Mouse (Mus musculus): ENCODE results near the gene Gm10310. TPM values are rescaled to one million over a fixed set of nuclear protein-coding genes. Genes with fewer than 3 reads are reported as not detected.
"Not testable (repeated sequence)": the region's sequence is repeated elsewhere in the genome, so short reads cannot be mapped to it uniquely, and the experiment has no call there.

Gm10310 gene
- polyA plus RNA-seq (2016; fragmentation: Nextera tagmentation; extraction: Ambion mirVana), result not detected in 2 replicates

DNA sequence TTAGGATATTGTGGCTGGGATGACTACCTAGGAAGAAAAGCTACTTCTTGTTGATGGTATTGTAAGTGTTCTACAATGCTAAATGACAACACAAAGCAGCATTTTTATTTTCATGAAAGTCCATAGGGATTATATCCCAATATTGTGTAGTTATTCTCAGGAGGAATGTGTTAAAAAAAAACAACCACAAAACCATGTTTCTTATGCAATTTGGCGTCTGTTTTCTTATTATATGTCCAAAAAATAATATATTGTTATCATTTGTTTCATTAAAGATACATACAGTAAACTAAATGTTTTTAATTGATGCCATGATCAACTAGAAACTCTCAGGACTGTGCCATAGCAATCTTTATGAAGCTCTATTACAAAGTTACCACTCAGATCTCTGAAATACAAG is at the start of gene Gm10310:
TSS of gene Gm10310 (minus strand) at position 101 of the 400 bp plus-strand sequence.
- not testable (repeated sequence) for H3K36me3 ChIP-seq (replicated peaks); DNase-seq (ENCODE audit: extremely low spot score, low spot score); H3K27me3 ChIP-seq (ENCODE audit: poor library complexity, severe bottlenecking); H3K4me1 ChIP-seq; H3K27ac ChIP-seq; H3K9me3 ChIP-seq; H3K4me3 ChIP-seq
- no CpG with 5 or more reads among the region's 1 CpGs for WGBS

GRCm38 (mm10) chr10:130030048-130030447 is 45.2 kb upstream of the Gm10310 start, which contains the start of gene Olfr821:
TSS of gene Olfr821 (plus strand) at chr10:130030348.
- H3K9me3 ChIP-seq, result no peaks in the 10 kb centered on the region
- no peak within 1 kb of the TSS for H3K27ac ChIP-seq
- H3K4me1 ChIP-seq, result no peaks in the 10 kb centered on the region
- no peak within 1 kb of the TSS for H3K4me3 ChIP-seq
- no peak for DNase-seq (ENCODE audit: extremely low spot score, low spot score)
- H3K36me3 ChIP-seq (replicated peaks), result no peaks in the 10 kb centered on the region
- no peaks in the 10 kb centered on the region for H3K27me3 ChIP-seq (ENCODE audit: poor library complexity, severe bottlenecking)

DNA sequence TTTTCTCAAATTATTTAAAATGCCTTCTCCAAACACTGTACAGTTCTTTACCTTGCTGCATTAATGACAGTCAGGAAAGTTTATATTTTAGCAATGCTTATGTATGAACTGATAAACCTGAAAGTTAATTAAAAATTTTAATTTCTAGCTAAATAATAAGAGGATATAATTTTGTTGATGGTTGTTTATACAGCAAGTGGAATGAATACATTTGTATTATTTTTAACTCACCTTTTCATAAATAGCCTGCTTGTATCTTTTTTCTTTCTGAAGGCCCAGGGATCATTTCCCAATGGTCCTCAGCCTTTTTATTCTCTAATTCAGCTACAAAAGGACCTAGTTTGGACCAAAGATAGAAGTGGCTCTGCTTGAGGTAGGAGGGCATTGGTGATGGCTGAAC is 27.5 kb upstream of the Gm10310 start, which contains the start of gene Olfr820:
TSS of gene Olfr820 (plus strand) at position 301 of the 400 bp plus-strand sequence.
- Histone ChIP-seq H3K9me3 (no peaks in the 10 kb centered on the region), H3K4me3 (no peak within 1 kb of the TSS), H3K27me3 (ENCODE audit: poor library complexity, severe bottlenecking) (no peaks in the 10 kb centered on the region), H3K4me1 (no peaks in the 10 kb centered on the region), H3K27ac (no peak within 1 kb of the TSS), H3K36me3 (replicated peaks) (no peaks in the 10 kb centered on the region)
- no peak for DNase-seq (ENCODE audit: extremely low spot score, low spot score)

DNA sequence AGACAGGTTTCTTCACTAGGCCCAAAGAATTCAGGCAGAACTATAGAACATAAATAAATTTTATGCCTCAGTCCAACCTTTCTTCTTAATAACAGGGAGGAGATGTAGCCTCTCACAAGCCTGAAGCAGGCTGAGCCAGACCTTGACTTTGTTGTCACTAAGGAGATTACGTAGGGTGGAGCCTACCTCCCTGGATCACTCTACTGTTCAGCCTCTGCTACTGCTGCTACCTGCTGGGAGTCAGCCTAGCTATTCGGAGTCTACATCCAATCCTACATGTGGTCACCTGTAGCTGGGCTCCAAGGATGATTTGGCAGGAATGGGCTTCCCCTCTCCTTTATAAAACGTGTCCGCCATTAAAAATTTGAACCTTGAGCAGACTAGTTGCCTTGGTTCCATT is 20.5 kb upstream of the Gm10310 start:
- not testable (repeated sequence) for H3K27ac ChIP-seq
- H3K9me3 ChIP-seq, result peaks cover 15% of the 10 kb centered on the region; the same call in 1 of the 2 replicates
- 89% methylated on average over 4 of the region's 4 CpGs for WGBS

DNA sequence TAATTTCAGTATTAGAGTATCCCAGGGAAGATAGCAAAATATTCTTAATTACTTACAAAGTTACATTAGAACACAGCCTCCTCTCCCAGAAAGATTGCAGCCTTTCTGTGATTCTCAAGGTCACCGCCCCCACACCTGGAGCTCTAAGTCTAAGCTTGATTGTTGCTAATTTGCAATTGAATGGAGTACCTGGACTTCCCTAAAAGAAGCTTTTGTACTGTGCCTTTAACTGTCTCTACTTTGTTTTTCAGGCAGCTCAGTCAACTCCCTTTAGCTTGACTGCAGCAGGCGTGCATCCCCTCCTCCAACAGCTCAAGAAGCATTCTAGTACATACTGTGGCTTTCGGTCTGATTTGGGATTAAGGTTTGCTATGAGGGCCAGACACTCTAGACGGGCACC is 19.2 kb upstream of the Gm10310 start:
- H3K27me3 ChIP-seq (ENCODE audit: poor library complexity, severe bottlenecking); DNase-seq (ENCODE audit: extremely low spot score, low spot score); H3K27ac ChIP-seq; H3K4me3 ChIP-seq; H3K36me3 ChIP-seq (replicated peaks); H3K4me1 ChIP-seq: not testable (repeated sequence)
- WGBS, result 85% methylated on average over 4 of the region's 4 CpGs
- peaks cover 15% of the 10 kb centered on the region; the same call in 1 of the 2 replicates for H3K9me3 ChIP-seq

More for the DNA sequence above, 20.5 kb upstream of the Gm10310 start:
- not testable (repeated sequence) for H3K27me3 ChIP-seq (ENCODE audit: poor library complexity, severe bottlenecking); DNase-seq (ENCODE audit: extremely low spot score, low spot score); H3K36me3 ChIP-seq (replicated peaks); H3K4me1 ChIP-seq; H3K4me3 ChIP-seq

- H3K27ac ChIP-seq; H3K36me3 ChIP-seq (replicated peaks); H3K4me1 ChIP-seq; H3K9me3 ChIP-seq; H3K4me3 ChIP-seq; H3K27me3 ChIP-seq (ENCODE audit: poor library complexity, severe bottlenecking); DNase-seq (ENCODE audit: extremely low spot score, low spot score): not testable (repeated sequence)
- WGBS, result no CpG with 5 or more reads among the region's 3 CpGs
Measured at GRCm38 (mm10) chr10:129981867-129982266, 3.0 kb downstream of the Gm10310 start.

- DNase-seq (ENCODE audit: extremely low spot score, low spot score); H3K36me3 ChIP-seq (replicated peaks); H3K27ac ChIP-seq; H3K9me3 ChIP-seq; H3K4me1 ChIP-seq; H3K4me3 ChIP-seq; H3K27me3 ChIP-seq (ENCODE audit: poor library complexity, severe bottlenecking): not testable (repeated sequence)
- WGBS, result no CpG with 5 or more reads among the region's 2 CpGs
Measured at GRCm38 (mm10) chr10:129976040-129976439, 8.8 kb downstream of the Gm10310 start, which contains the start of gene Olfr247. TSS of gene Olfr247 (minus strand) at chr10:129976140.

GRCm38 (mm10) chr10:129972994-129973393 is 11.9 kb downstream of the Gm10310 start:
- not testable (repeated sequence) for H3K9me3 ChIP-seq; H3K27ac ChIP-seq; H3K4me1 ChIP-seq; DNase-seq (ENCODE audit: extremely low spot score, low spot score); H3K4me3 ChIP-seq; H3K36me3 ChIP-seq (replicated peaks); H3K27me3 ChIP-seq (ENCODE audit: poor library complexity, severe bottlenecking)
- WGBS, result no CpG with 5 or more reads among the region's 3 CpGs

- 88% methylated on average over 2 of the region's 2 CpGs for WGBS
- H3K27me3 ChIP-seq (ENCODE audit: poor library complexity, severe bottlenecking); DNase-seq (ENCODE audit: extremely low spot score, low spot score); H3K36me3 ChIP-seq (replicated peaks); H3K9me3 ChIP-seq; H3K27ac ChIP-seq; H3K4me3 ChIP-seq; H3K4me1 ChIP-seq: not testable (repeated sequence)
Measured at GRCm38 (mm10) chr10:129967166-129967565, 17.7 kb downstream of the Gm10310 start, which contains the start of gene Olfr819. TSS of gene Olfr819 (minus strand) at chr10:129967266.

GRCm38 (mm10) chr10:129966232-129966631 is 18.6 kb downstream of the Gm10310 start:
- not testable (repeated sequence) for DNase-seq (ENCODE audit: extremely low spot score, low spot score); H3K27ac ChIP-seq
- WGBS, result 93% methylated on average over 2 of the region's 3 CpGs

DNA sequence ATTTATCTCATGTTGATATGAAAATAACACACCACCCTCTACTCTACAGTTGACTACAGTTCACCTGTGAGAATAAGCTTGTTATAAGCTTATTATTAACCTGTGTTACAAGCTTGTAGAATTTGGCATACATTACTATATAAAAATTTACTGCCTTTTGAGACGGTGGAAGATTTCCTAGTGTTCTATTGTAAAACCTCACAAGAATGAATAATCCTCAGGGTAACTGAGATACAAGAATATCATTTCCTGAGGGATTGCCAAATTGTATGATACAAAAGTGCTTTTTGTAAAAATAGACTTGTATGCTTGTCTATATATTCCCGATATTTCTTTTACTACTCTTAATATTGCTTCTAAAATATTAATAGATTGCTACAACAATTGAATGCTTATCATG is 35.9 kb downstream of the Gm10310 start, which contains the start of gene Olfr818:
TSS of gene Olfr818 (minus strand) at position 101 of the 400 bp plus-strand sequence.
- H3K27ac ChIP-seq, result no peak within 1 kb of the TSS
- no peaks in the 10 kb centered on the region for H3K27me3 ChIP-seq (ENCODE audit: poor library complexity, severe bottlenecking)
- no peak within 1 kb of the TSS for H3K4me3 ChIP-seq
- no peaks in the 10 kb centered on the region for H3K36me3 ChIP-seq (replicated peaks)
- WGBS, result 89% methylated on average over 2 of the region's 2 CpGs
- no peaks in the 10 kb centered on the region for H3K4me1 ChIP-seq
- H3K9me3 ChIP-seq, result no peaks in the 10 kb centered on the region
- DNase-seq (ENCODE audit: extremely low spot score, low spot score), result no peak

More at GRCm38 (mm10) chr10:129966232-129966631, 18.6 kb downstream of the Gm10310 start:
- not testable (repeated sequence) for H3K36me3 ChIP-seq (replicated peaks); H3K4me1 ChIP-seq; H3K4me3 ChIP-seq; H3K27me3 ChIP-seq (ENCODE audit: poor library complexity, severe bottlenecking); H3K9me3 ChIP-seq
